Mouse (Mus musculus) ovary, adult 18-20 months (tissue): ENCODE data around the gene Chd6.

Experiments
- DNase-seq: peaks from one replicate; pipeline ENCODE4 v3.0.0; 2022; ENCODE audit warnings: low spot score, mixed read lengths

Gene Chd6

GRCm38 (mm10) chr2:161108933-161109371, at the start of gene Chd6:
TSS of gene Chd6 (minus strand) at chr2:161109075.
- DNase-seq, result peak; percentile 99

GRCm38 (mm10) chr2:161150004-161150842, 41.3 kb upstream of the Chd6 start:
- DNase-seq, result no peak

GRCm38 (mm10) chr2:161148428-161149020, 39.6 kb upstream of the Chd6 start:
- DNase-seq, result no peak

- DNase-seq, result no peak
These were observed 39.0 kb upstream of the Chd6 start for GRCm38 (mm10) chr2:161147656-161148427.

- no peak for DNase-seq
These were observed 35.9 kb upstream of the Chd6 start for GRCm38 (mm10) chr2:161144799-161145198.

- DNase-seq, result no peak
These were observed 30.0 kb upstream of the Chd6 start for GRCm38 (mm10) chr2:161138672-161139536.

GRCm38 (mm10) chr2:161136999-161137398, 28.1 kb upstream of the Chd6 start:
- no peak for DNase-seq

GRCm38 (mm10) chr2:161128367-161129111, 19.7 kb upstream of the Chd6 start:
- no peak for DNase-seq

GRCm38 (mm10) chr2:161112011-161112410, 3.1 kb upstream of the Chd6 start:
- no peak for DNase-seq

GRCm38 (mm10) chr2:161109398-161109821, 535 bp upstream of the Chd6 start:
- no peak for DNase-seq

- DNase-seq, result peak; percentile 21
These were observed 569 bp downstream of the Chd6 start for GRCm38 (mm10) chr2:161108085-161108927.

GRCm38 (mm10) chr2:161107236-161107635, 1.6 kb downstream of the Chd6 start:
- DNase-seq, result no peak

- DNase-seq, result no peak
These were observed 5.1 kb downstream of the Chd6 start for GRCm38 (mm10) chr2:161103769-161104168.

GRCm38 (mm10) chr2:161102102-161102501, 6.8 kb downstream of the Chd6 start:
- DNase-seq, result no peak

- no peak for DNase-seq
These were observed 11.1 kb downstream of the Chd6 start for GRCm38 (mm10) chr2:161097746-161098145.

- DNase-seq, result no peak
These were observed 18.0 kb downstream of the Chd6 start for GRCm38 (mm10) chr2:161090746-161091405.

- no peak for DNase-seq
These were observed 18.7 kb downstream of the Chd6 start for GRCm38 (mm10) chr2:161090200-161090599.

- DNase-seq, result no peak
These were observed 30.3 kb downstream of the Chd6 start for GRCm38 (mm10) chr2:161078590-161078989.

GRCm38 (mm10) chr2:161076262-161076661, 32.6 kb downstream of the Chd6 start:
- no peak for DNase-seq
